Mouse (Mus musculus) skeletal muscle tissue, adult 2 months (tissue): ENCODE measurements at regions not wholly inside any gene's neighbourhood (a gene's known extent, or its start where the extent isn't known, plus 50 kb on each side); places are given as distances from the start of the nearest gene placed in this dataset.

Experiments used
- DNase-seq: peaks from one replicate; pipeline ENCODE4 v3.0.0-alpha.2; 2012; ENCODE audit warnings: low read depth, low spot score

- DNase-seq = no peak
These were observed 1216.4 kb upstream of the A1bg start for GRCm38 (mm10) chr15:62139192-62139591.

DNA sequence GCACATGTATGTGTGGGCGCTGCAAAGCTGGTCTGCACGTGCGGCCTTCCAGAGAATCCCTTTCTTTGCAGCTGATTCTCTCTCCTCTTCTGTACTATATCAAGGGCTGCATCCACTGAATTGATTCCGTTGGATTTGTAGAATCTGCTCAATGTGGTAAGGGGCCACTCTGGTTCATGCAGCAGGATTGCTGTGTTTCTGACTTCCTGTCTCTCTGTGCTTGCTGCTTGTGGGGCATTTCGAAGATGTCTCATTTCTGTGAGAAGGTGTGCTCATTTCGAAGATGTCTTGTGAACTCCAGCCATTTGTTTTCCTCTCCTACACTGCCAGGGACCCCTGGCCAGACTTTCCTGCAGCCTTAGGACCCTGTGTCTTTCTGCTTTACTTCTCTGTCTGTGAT is 1215.9 kb upstream of the A1bg start:
- DNase-seq = no peak

DNA sequence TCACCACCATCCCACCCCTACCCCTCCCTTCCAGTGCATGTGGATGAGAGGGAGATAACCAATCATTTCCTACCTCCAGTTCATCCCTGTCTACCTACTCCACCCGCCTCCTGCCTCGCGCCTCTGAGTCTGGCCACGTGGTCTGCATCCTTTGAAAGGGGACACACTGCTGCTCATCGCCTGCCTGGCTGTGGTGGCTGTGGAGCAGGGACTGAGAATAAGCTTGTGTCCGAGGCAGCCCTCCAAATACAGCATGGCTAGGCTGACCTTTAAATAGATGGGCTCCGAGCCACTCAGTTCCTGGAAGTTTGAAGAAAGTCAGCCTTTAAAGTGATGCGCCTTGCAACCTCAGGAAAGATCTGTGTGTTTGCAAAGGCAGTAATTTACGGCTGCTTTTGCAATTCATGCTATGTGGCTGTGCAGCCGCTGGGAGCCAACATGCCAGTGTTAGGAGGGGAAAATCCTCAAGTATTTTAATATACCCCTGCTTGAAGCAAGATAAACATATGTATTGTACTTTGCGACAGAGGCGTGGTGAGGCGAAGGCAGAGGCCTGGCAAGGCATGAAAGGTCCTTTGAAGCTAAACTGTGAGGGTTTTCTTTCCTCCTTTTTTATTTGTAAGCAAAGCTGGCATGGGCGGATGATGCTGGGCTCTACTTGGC is 1214.3 kb upstream of the A1bg start:
- peak; percentile 84 for DNase-seq

DNA sequence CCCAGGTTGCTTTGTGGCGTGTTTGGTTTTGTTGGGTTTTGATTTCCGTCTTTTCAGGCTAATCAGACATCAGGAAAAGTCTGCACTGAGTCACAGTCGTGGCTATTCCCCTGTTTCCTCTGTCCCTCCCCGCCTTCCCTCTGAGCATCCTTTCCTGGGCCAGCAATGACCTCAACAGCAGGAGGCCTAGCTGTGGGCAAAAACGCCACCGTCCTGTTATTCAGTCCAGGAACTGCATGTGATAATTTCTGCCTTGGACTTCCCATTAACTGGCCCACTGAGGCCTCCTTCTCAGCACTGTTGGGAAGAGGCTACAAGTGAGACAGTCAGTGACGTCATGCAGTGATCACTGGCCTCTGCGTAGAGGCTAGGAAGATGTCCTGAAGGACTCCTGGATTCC is 1212.0 kb upstream of the A1bg start:
- DNase-seq = peak; percentile 44

- no peak for DNase-seq
These were observed 1211.5 kb upstream of the A1bg start for GRCm38 (mm10) chr15:62134308-62134707.

- DNase-seq = no peak
These were observed 1210.1 kb upstream of the A1bg start for GRCm38 (mm10) chr15:62132895-62133294.

DNA sequence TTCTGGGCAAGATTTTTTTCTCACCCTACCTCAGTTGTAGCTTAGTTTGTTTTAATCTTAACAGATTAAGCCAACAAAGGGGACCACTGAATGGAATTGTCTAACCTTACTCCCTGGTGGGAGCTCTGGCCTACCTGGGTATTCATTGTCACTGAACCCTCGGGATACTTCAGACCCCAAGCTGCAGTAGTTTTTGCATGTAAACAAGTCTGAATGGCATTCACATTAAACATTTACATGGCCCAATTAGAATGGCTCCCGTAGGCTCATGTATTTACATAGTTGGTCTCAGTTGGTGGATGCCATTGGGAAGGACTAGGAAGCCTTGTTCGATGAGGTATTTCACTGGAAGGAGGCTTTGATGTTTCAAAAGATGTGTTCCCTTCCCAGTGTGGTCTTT is 1208.9 kb upstream of the A1bg start:
- DNase-seq = no peak

DNA sequence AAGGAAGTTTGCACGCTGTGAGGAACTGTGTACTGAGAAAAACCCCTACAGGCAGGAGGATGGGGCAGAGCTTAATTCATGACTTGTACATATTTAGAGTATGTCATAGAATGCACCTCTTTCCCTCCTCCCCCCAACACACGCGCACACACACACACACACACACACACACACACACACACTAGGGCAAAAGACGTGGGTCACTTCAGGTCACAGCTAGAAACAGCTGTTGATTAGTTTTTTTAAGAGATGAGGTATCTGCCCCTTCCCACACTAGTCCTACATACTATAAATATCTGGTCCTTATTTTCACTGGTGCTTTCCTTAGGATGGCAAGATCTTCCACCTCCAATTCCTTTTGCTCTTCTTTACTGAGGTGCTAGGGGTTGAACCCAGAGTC is 1207.7 kb upstream of the A1bg start:
- DNase-seq = no peak

GRCm38 (mm10) chr15:62128546-62129212 is 1205.9 kb upstream of the A1bg start:
- DNase-seq = no peak

DNA sequence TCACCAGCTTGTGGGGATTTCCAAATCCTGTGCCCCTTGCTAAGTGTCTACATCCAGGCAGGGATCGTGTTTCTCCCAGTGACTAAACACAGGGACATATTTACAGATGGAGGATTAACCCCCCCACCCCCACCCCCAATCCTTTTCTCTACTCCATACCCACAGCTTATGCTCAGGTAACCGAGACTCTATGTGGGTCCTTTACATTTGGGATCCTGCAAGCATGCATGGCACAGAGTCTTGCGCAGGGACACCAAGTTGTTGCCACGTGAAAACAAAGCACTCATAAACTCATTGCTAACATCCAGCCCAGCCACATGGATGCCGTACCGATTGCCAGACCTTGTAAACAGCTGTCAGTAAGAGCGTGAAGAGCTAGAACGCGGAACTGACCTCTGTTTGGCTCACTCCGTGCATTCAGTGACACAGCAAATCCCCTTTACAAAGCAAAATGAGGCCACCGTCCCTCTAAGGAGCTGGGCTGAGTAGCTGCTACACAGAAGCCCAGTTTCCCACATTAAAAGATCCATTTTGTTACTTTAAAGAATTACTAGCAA is 1204.9 kb upstream of the A1bg start:
- DNase-seq = peak; percentile 65

GRCm38 (mm10) chr15:62125718-62126117 is 1202.9 kb upstream of the A1bg start:
- no peak for DNase-seq

GRCm38 (mm10) chr15:62123756-62124155 is 1200.9 kb upstream of the A1bg start:
- DNase-seq = no peak

- no peak for DNase-seq
These were observed 1199.6 kb upstream of the A1bg start for GRCm38 (mm10) chr15:62122265-62123023.

GRCm38 (mm10) chr15:62121696-62122095 is 1198.9 kb upstream of the A1bg start:
- no peak for DNase-seq

DNA sequence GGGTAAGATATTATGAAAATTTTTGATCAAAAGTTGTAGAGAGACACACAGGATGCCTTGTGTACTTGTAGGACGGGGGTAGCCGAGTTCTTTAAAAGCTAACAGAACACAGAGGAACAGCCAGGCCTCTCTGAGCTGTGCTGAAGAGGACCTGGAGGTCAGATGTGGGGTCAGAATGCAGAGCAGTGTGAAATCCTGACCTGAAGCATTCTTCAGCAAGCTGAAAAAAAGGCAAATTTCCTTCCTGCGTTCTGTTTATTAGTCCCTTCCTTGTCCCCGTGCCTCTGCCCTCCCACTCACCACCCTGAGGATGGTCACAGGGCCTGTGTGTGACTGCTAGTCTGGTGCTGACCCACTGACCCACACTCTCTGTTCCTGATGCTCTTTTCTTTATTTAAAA is 1197.9 kb upstream of the A1bg start:
- no peak for DNase-seq

DNA sequence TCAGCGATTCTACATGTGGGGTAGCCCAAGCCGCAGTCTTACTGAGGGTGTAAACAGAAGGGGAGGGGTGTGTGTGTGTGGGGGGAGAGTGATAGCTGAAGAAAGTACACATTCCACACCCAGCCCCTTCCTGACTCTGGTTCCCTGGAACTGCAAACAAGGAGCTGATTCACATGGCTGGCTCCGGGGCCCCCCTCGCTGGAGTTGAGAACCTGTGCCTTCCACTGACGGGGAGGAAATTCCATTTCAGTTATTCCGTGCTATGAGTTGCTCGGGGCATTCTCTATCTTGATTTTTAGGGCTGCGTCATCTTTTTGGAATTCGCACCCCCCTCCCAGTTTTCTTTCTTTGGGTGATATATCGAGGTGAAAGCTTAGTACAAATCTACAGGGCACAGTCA is 1196.2 kb upstream of the A1bg start:
- DNase-seq = no peak

- no peak for DNase-seq
These were observed 1193.4 kb upstream of the A1bg start for GRCm38 (mm10) chr15:62116184-62116583.

- DNase-seq = no peak
These were observed 1192.0 kb upstream of the A1bg start for GRCm38 (mm10) chr15:62114815-62115214.

- peak; percentile 34 for DNase-seq
These were observed 1189.3 kb upstream of the A1bg start for GRCm38 (mm10) chr15:62112151-62112550.

DNA sequence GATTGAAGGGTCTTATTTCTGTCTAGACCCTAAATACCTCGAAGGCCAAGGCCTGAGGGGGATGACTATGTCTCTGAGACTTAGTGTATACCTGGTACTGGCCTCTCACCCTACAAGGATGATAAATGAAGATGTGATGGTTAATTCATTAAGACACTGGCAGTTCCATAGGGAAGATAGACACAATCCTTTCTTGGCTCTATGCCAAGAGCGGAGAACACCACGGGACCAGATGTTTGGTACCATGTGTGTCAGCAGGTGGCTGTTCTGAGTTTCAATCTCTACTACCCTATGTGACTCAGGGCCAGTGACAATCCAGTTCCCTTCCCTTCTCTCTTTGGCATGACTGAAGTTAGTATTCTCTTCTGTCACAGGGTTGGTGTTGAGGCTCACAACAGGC is 1185.2 kb upstream of the A1bg start:
- no peak for DNase-seq

GRCm38 (mm10) chr15:62106518-62106975 is 1183.7 kb upstream of the A1bg start:
- DNase-seq = peak; percentile 78

DNA sequence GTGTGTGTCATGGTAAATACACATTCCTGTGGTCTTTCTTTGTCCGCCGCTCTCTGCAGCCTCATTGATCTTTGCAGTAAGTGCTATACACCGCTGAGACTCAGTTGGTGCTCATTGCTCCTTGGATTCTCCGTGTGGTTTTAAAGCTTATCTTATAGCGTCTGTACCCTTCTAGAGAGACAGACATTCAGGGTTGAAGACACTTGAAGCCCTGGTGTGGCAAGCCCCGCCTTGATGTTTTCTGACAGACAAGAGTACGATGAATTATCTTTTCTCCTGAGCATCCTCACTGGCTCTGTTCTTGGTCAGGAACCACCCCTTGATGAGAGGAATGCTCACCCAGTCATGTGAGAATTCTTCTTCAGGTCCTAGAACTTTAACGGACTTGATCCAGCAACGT is 1182.7 kb upstream of the A1bg start:
- DNase-seq = no peak
